Mouse (Mus musculus) kidney, embryonic 14.5 days (tissue): ENCODE results near the gene Sec31a. TPM values are rescaled to one million over a fixed set of nuclear protein-coding genes. Genes with fewer than 3 reads are reported as not detected.

Experiments
- ATAC-seq: fragments of 200-750 bp; cut with Nextera tagmentation; 2 replicates; pipeline ENCODE4 v1.8.0; 2017; ENCODE audit warnings: moderate number of reproducible peaks, mild to moderate bottlenecking, moderate TSS enrichment, moderate library complexity; ENCODE audit not compliant: low FRiP score, low TSS enrichment
- H3K27ac ChIP-seq: fragments of 300-500 bp; sonication (generic); 2 replicates; pipeline ENCODE4 v1.5.1; 2014; ENCODE audit warnings: low read depth, mild to moderate bottlenecking, low read length, moderate library complexity, mixed read lengths
- H3K27me3 ChIP-seq: fragments of 300-500 bp; sonication (generic); 2 replicates; pipeline ENCODE4 v1.6.1; 2014; ENCODE audit warnings: mild to moderate bottlenecking, low read length; ENCODE audit not compliant: control insufficient read depth, insufficient read depth
- H3K36me3 ChIP-seq: fragments of 300-500 bp; sonication (generic); 2 replicates; pipeline ENCODE4 v1.6.1; 2014; ENCODE audit warnings: low read length, mixed read lengths; ENCODE audit not compliant: control insufficient read depth, insufficient read depth
- H3K4me1 ChIP-seq: fragments of 300-500 bp; sonication (generic); 2 replicates; pipeline ENCODE4 v1.6.1; 2014; ENCODE audit warnings: low read length, mixed read lengths; ENCODE audit not compliant: control insufficient read depth, insufficient read depth
- H3K4me2 ChIP-seq: fragments of 300-500 bp; sonication (generic); replicated peaks from 2 replicates; pipeline ENCODE4 v1.6.1; 2014; ENCODE audit warnings: low read depth, mild to moderate bottlenecking, low read length
- H3K4me3 ChIP-seq: fragments of 300-500 bp; sonication (generic); 2 replicates; pipeline ENCODE4 v1.5.1; 2014; ENCODE audit warnings: mild to moderate bottlenecking, low read length
- H3K9ac ChIP-seq: fragments of 300-500 bp; sonication (generic); 2 replicates; pipeline ENCODE4 v1.6.1; 2014; ENCODE audit warnings: low read depth, mild to moderate bottlenecking, low read length, moderate library complexity
- H3K9me3 ChIP-seq: fragments of 300-500 bp; sonication (generic); 2 replicates; pipeline ENCODE4 v1.6.1; 2016; ENCODE audit warnings: low read length; ENCODE audit not compliant: control insufficient read depth
- WGBS: fragments of 180-500 bp; shearing (Covaris S2); extraction: QIAGEN DNeasy Blood & Tissue Kit; methylation state at CpG from one replicate; pipeline ENCODE4 v1.1.7; 2014; 5-methylcytosine and 5-hydroxymethylcytosine counted together
- polyA plus RNA-seq: library from polyadenylated mRNA; unstranded; fragments of >200 nt; fragmentation: Nextera tagmentation; extraction: Ambion mirVana; gene quantifications from 2 replicates; pipeline ENCODE4 v1.2.1, GENCODE M21; 2014

Sec31a gene
- polyA plus RNA-seq, 1 experiment from 2014 or later = 163 TPM

- H3K9ac ChIP-seq = no peak overlapping the region
- no peaks in the 10 kb centered on the region for H3K4me1 ChIP-seq
- no peak overlapping the region for H3K27ac ChIP-seq
- H3K27me3 ChIP-seq = no peaks in the 10 kb centered on the region
- H3K9me3 ChIP-seq = no peaks in the 10 kb centered on the region
- no peak for ATAC-seq
- peaks cover 77% of the 10 kb centered on the region for H3K36me3 ChIP-seq
- no peak overlapping the region for H3K4me3 ChIP-seq
- 90% methylated on average over 6 of the region's 6 CpGs for WGBS
- H3K4me2 ChIP-seq = no peak overlapping the region
Observed at GRCm38 (mm10) chr5:100369093-100369492, 46.9 kb downstream of the Sec31a start.

DNA sequence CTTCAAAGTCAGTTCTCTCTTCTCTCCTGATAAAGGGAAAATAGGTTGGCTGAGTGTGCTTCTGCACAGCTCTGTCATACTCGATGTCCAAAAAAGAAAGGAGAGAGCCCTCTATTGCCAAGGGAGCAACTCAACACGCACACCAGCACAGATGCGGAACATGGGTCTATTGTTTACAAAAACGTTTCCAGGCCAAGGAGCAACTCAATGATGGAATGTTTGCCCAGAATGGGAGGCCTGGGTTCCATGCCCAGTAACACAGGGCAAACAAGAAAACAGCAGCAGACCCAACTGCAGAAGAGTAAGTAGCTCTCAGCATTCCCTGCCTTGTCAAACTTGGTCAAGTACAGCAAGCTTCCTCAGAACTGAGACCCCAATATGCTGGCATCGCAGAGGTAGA, 47.5 kb downstream of the Sec31a start:
- peaks cover 79% of the 10 kb centered on the region for H3K36me3 ChIP-seq
- no peak overlapping the region for H3K9ac ChIP-seq
- no peaks in the 10 kb centered on the region for H3K27me3 ChIP-seq
- ATAC-seq = no peak
- WGBS = 89% methylated on average over 5 of the region's 5 CpGs
- no peak overlapping the region for H3K4me2 ChIP-seq
- no peak overlapping the region for H3K27ac ChIP-seq
- H3K9me3 ChIP-seq = no peaks in the 10 kb centered on the region
- no peaks in the 10 kb centered on the region for H3K4me1 ChIP-seq
- no peak overlapping the region for H3K4me3 ChIP-seq

DNA sequence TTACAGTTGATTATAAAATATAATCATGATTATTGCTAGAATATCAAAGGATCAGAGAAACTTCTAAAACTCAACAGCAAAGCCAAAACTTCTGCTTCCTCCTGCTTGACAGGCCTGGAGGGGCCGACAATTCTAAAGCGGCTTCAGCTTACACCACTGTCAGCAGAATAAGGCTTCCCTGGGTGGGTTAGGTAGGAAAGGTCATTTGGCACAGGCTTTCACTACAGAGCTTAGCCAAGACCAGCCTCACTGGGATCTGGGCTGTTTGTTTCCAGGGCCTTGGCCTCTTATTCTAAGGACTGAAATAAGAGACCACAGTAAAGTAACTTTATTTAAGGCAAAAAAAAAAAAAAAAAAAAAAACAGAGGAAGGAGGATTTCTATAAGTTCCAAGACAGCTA, 49.0 kb downstream of the Sec31a start:
- H3K36me3 ChIP-seq = peaks cover 82% of the 10 kb centered on the region
- no peak overlapping the region for H3K4me3 ChIP-seq
- no peak overlapping the region for H3K27ac ChIP-seq
- 84% methylated on average over 2 of the region's 2 CpGs for WGBS
- H3K4me1 ChIP-seq = no peaks in the 10 kb centered on the region
- H3K27me3 ChIP-seq = no peaks in the 10 kb centered on the region
- H3K9me3 ChIP-seq = no peaks in the 10 kb centered on the region
- H3K4me2 ChIP-seq = no peak overlapping the region
- no peak for ATAC-seq
- no peak overlapping the region for H3K9ac ChIP-seq

- Histone ChIP-seq H3K27me3 (no peaks in the 10 kb centered on the region), H3K27ac (no peak overlapping the region), H3K36me3 (peaks cover 50% of the 10 kb centered on the region), H3K4me2 (no peak overlapping the region), H3K4me1 (peaks cover 8% of the 10 kb centered on the region; the same call in 1 of the 2 replicates), H3K9me3 (no peaks in the 10 kb centered on the region), H3K4me3 (no peak overlapping the region), H3K9ac (no peak overlapping the region)
- ATAC-seq = no peak
- WGBS = 93% methylated on average over 6 of the region's 6 CpGs
Observed at GRCm38 (mm10) chr5:100360296-100360695, 55.7 kb downstream of the Sec31a start.

DNA sequence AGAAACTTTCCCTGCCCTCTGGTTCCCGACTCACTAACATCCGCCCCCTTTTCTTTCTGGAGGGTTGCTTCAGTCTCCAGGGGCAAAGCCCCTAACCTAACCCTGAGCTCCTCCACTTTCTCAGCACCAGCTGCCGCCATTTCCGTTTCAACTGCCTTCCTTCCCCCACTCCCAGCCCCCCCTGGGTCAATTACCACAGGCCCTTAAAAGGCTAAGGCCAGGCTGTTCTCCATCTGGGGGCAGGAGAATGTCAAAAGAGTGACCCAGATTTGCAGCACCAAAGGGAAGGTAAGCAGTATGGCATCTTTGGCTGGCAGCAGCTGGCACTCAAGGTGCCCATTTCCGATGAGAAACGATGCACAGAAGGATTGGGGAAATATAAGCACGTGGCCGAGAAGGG, 57.7 kb downstream of the Sec31a start:
- 33% methylated on average over 8 of the region's 8 CpGs for WGBS
- no peak overlapping the region for H3K4me3 ChIP-seq

DNA sequence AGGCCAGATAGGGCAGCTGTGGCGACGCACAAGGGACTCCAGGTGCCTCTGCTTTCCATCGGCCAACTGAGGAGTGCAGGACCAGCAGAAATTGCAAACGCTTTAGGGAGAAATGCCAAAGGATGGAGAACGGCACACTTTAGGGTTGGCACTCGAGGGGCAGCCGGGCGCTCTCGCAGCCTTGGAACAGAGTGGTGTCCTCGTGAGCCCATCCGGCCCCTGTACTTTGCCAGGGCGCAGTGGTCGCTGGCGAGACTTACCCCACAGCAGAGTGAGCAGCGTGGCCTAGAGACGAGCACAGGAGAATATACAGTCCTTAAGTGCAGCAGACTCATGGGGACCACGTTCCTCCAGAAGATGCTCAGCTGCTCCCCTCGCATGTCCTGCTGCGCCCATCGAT, 61.4 kb downstream of the Sec31a start:
- Histone ChIP-seq H3K4me1 (peaks cover 11% of the 10 kb centered on the region), H3K27me3 (no peaks in the 10 kb centered on the region), H3K4me2 (no peak overlapping the region), H3K9me3 (no peaks in the 10 kb centered on the region; the same call in 1 of the 2 replicates), H3K27ac (no peak overlapping the region), H3K4me3 (no peak overlapping the region), H3K36me3 (no peaks in the 10 kb centered on the region), H3K9ac (no peak overlapping the region)
- 94% methylated on average over 20 of the region's 20 CpGs for WGBS
- ATAC-seq = no peak

More for the DNA sequence above, 57.7 kb downstream of the Sec31a start:
- Histone ChIP-seq H3K9me3 (no peaks in the 10 kb centered on the region), H3K9ac (no peak overlapping the region), H3K4me1 (peaks cover 8% of the 10 kb centered on the region), H3K36me3 (peaks cover 31% of the 10 kb centered on the region), H3K27ac (no peak overlapping the region), H3K4me2 (no peak overlapping the region), H3K27me3 (no peaks in the 10 kb centered on the region)
- ATAC-seq = no peak; the same call in 1 of the 2 replicates

DNA sequence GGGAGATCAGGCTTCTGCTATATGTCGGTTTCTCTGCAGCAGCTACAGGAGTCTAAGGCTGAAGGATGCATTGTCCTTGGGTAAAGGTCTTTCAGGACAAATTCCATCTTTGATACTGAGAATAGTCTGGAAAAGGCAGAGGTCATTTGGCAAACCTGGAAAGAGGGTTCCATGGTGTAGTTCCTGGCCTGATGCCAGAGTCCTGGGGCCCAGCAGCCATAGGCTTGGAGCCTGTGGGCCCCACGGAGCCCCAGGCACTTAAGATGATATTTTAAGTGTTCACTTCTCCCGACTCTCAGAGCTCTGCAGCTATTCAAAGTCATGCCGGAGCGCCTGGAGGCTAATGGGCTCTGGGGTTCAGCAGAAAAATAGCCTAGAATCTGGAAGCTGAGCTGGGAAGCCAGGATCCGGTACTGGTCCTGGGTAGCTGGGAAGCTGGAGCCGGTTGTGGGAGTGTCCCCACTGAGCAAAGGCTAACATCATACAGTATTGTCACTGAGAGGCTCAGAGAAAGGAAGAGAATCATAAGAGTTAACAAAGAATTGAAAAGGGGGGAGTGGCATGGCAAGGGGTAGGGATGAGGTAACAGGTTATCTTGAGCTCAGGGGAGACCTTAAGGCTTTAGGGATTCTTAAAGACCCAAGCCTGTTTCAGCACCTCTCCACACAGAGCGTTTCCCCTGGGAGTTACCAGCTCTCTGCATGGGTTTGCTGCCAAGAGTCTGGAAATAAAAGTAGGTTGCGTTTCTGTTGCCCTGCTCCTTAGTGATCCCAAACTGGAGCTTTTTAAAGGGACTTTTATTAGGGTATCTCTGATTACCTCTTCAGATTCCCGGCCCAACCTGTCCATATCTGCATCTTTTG, 62.8 kb downstream of the Sec31a start:
- ATAC-seq = no peak
- Histone ChIP-seq H3K4me2 (no peak overlapping the region), H3K27ac (no peak overlapping the region), H3K4me3 (no peak overlapping the region), H3K4me1 (peaks cover 4% of the 10 kb centered on the region), H3K9me3 (no peaks in the 10 kb centered on the region; the same call in 1 of the 2 replicates), H3K36me3 (no peaks in the 10 kb centered on the region), H3K27me3 (no peaks in the 10 kb centered on the region), H3K9ac (no peak overlapping the region)
- WGBS = 60% methylated on average over 10 of the region's 10 CpGs

DNA sequence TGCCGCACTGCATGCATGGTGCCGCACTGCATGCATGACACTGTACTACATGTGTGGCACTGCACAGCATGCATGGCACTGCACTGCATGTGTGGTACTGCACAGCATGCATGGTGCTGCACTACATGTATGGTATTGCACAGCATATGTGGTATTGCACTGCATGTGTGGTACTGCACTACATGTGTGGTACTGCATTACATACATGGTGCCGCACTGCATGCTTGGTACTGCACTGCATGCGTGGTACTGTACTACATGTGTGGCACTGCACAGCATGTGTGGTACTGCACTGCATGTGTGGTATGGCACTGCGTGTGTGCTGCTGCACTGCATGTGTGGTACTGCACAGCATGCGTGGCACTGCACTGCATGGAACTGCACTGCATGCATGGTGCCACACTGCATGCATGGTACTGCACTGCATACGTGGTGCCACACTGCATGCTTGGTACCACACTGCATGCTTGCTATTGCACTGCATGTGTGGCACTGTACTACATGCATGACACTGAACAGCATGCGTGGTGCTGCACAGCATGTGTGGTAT, 65.1 kb downstream of the Sec31a start:
- no peak overlapping the region for H3K4me3 ChIP-seq
- H3K4me1 ChIP-seq = peaks cover 3% of the 10 kb centered on the region; the same call in 1 of the 2 replicates
- no peaks in the 10 kb centered on the region; the same call in 1 of the 2 replicates for H3K9me3 ChIP-seq
- H3K36me3 ChIP-seq = no peaks in the 10 kb centered on the region
- H3K9ac ChIP-seq = no peak overlapping the region
- ATAC-seq = peak; percentile 14; the same call in 1 of the 2 replicates
- H3K27me3 ChIP-seq = no peaks in the 10 kb centered on the region
- WGBS = 97% methylated on average over 8 of the region's 8 CpGs
- no peak overlapping the region for H3K4me2 ChIP-seq
- H3K27ac ChIP-seq = no peak overlapping the region
